Mouse (Mus musculus) mouse embryonic stem cell (cell line): ENCODE data around the gene Xpa.

Experiments
- in situ Hi-C, 2 experiments: fragments of 300-500 bp; cut with MboI; formaldehyde crosslinking; loops; 1 replicate in 1 of 2; 3 replicates in 1 of 2; pipeline ENCODE4 v1.14.3; 2019 to 2020; ENCODE audit warnings: low sequenced_read_pairs in 2 of 2, low pct_unique_long_range_greater_than_20kb in 1 of 2, mixed read lengths in 1 of 2; ENCODE audit not compliant: unreplicated experiment in 1 of 2

The Xpa gene

DNA sequence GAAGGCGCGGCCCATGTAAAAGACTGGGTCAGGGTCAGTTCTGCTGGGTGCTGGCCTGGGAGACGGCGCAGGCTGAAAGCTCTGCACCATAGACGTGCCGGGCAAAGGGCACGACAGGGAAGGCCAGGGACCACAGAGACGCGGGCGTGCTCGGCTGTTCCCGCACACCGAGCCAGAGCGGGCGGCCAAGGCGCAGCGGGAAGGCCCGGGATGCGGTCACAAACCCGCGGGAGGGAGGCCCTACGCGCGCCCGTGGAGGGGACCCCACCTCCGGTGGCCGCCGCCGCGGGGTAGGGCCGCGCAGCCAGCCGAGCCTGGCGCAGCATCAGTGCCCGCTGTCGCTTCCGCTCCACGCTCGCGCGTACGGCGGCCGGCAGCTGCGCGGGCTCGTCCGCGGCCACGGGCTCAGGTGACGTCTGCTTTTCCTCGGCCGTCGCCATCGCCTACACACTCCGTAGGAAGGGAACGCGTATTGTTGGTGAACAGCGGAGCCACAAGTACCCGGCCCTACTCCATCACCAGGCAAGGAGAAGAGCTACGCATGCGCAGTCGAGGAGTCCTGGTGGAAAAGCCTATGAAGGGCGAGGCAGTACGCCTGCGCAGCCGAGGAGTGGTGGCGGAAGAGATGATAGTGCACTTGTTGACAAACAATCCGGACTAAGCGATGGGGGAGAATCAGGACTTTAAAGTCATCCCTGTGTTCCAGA is at the start of gene Xpa:
Gene Xpa (minus strand): TSS at position 531 of the 707 bp plus-strand sequence.
- in situ Hi-C loops = loop anchor here in 1 of 2 experiments (10.0 kb wide), 1 partner anchor 169 kb away; no protein-coding TSS in a partner anchor

DNA sequence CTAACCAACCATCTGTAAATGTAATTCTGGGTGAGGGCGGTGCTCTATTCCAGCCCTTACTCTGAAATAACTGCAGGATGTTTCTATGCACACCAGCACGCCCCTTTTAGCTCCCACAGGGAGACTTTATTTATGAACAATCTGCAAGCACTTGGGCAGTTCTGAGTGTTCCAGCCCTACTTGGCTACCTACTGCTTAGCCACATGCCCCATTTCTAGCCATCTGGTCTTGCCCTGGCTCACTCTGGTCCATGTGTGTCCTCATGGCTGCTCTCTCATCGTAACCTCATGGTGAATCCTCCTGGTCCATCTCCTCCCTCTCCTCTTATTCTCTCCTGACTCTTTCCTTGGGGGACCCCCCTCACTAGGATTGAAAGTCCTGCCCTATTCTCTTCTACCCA is 39.8 kb upstream of the Xpa start:
- in situ Hi-C loops = no loop called here

DNA sequence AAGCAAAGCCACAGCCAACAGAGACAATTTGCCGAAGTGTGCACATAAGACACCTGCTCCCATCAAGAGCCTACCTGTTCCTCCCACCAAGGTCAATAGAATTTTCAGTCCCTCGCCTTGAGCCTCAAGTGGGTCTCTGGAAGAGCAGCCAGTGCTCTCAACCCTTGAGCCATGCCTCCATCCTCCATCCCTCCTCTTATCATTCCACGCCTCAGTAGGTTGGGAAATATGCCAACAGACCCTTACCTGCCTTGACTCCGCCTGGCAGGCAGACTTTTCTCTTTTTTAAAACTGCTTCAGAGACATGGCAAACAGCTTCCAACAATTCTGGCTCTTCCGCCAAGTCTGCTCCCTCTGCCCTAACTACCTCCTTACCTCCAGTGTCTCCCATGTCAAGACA is 38.6 kb upstream of the Xpa start:
- in situ Hi-C loops = no loop called here

DNA sequence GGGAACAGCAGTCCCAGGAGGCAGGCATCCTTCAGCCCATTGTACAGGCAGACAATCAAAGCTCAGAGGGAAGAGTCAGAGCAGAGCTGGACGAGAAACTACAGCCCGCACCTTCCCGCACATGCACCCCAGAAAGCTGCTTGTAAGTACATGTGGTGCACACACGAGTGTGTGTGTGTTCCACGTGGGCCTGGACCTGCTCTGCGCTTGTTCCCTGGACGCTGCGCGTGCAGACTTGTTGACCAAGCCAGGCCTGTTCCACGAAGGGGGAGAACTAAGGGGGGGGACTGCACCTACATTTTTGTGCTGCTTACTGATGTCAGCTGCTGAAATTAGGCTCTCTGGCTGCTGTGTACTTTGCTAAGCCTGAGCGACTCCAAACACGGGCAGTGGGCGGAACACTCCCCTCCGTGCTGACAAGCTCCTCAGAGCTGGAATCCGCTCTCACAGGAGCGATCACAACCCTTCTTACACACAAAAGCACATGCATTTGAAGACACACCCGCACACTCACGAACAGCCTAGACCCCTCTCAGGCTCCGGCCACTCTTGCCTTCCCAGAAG is 30.9 kb upstream of the Xpa start:
- in situ Hi-C loops = no loop called here

DNA sequence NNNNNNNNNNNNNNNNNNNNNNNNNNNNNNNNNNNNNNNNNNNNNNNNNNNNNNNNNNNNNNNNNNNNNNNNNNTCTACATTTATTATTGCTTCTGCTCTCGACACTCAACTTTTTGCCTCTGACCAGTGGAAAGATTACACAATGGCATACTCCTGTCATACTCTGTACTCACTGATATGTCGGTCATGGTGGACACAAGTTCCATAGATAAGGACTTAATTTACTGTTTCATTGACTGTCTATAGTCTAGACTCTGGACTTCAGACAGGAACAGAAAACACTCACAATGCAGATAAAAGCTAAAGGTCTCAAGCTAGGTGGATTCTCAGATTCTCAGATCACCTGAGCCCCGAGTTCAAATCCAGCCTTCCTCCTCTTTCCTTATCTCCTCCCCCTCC is 25.0 kb upstream of the Xpa start:
- in situ Hi-C loops = loop anchor here in 1 of 2 experiments (25.0 kb wide), 1 partner anchor 316 kb away; the partner anchor contains the start of gene Trim14

DNA sequence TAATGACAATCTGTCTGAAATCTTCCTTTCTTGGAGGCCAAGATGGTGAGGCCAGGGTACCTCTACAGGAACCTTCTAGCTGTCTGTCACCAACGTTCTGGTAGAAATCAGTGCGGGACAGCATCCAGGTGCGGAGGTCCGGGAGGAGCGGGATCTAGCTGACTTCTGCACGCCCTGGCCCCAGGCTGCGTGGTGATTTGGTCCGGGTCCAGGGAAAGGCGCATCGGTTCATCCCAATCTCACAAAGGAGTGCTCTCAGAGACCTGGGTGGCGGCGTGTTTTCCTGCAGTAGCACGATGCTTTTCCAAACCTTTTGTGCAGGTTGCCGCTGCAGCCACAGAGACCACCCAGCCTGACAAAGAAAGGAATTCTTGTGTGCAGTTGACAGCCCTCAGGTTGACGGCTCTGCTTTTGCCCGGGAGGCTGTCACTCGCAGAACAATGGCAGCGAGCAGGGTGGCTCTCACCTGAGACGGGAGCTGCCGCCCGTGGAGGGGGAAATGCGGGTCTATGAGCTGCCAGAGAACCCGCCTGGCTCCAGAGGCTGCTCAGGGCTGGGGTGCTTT is 6.5 kb upstream of the Xpa start:
- in situ Hi-C loops = loop anchor here in 1 of 2 experiments (25.0 kb wide), 1 partner anchor 335 kb away; the partner anchor contains the start of gene Trim14

DNA sequence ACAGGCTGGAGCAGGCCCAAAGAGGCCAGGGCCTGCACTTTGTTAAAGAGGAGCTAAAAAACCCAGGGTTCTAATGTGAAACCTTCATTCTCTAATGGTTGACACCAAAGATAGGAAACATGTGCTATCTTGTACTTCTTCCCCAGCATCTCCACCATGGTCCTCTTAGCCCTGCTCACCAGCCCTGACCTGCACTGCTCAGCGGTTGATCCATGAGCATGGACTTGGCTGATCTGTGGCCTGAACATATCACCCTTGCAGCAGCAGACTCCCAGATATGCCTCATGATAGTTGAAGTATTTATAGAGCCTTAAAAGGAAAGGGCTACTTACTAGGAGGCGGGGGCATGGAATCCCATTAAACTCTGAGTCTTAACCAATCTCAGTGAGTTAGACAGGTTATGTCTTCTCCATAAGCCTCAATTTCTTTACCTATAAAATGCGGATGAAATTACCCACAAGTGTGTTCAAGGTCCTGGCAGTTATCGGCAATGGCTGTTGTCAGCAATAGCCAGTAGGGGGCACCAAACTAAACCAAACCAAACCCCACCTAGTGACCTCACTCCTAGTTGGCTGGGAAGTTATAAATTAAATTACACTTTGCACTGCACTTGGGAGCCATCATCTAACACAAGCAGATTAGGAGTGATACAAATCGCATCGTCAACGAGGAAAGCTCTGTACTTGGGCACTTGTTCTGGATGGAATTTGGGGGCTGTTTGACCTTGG is 5.9 kb upstream of the Xpa start:
- in situ Hi-C loops = loop anchor here in 1 of 2 experiments (25.0 kb wide), 1 partner anchor 335 kb away; the partner anchor contains the start of gene Trim14

DNA sequence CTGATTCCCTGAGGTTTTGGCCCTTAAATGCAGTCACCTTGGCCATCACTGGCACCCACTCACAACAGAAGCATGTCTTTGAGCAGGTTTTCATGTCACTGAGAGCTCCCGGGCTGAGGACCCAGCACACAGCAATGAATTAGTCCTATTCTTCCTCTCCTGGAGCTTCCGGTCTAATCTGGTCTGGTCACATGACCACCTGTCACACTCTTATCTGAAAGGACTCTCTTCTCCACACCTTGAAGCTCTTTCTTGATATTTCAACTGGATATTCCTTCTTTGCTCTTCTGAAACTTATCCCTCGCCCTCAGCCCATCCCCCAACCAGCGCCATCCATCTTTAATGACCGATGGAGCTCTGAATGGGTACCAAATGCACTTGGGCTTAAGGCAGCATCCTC is 2.0 kb upstream of the Xpa start:
- in situ Hi-C loops = loop anchor here in 1 of 2 experiments (10.0 kb wide), 1 partner anchor 167 kb away; no protein-coding TSS in a partner anchor

DNA sequence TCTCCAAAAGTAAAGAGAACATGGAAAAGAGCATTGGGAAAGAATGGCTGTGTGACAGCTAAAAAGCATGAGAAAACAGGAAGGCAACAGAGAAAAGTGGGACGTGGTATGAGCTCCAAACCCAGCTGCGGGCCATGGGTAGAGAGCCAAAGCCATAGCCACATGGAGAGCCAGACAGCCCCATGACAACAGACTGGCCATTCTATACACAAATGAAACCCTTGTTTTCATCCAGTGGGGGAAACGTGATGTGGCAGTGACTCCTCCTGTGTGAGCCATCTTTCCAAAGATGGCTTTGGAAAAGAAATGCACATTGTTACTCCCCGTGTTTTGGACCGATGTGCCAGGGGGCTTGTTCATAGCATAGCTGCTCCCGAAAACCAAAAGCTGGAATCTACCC is 402 bp upstream of the Xpa start:
- in situ Hi-C loops = loop anchor here in 1 of 2 experiments (10.0 kb wide), 1 partner anchor 168 kb away; no protein-coding TSS in a partner anchor

DNA sequence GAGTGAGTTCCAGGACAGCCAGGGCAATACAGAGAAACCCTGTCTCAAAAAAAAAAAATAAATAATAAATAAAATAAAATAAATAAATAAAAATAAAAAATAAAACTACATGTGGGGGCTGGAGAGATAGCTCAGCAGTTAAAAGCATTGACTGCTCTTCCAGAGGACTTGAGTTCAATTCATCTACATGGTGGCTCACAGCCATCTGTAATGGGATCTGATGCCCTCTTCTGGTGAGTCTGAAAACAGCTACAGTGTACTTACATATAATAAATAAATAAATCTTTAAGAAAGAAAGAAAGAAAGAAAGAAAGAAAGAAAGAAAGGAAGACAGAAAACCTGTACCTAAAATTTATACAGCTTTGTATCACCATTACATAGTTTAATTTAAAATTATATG is 4.1 kb downstream of the Xpa start:
- in situ Hi-C loops = loop anchor here in 1 of 2 experiments (10.0 kb wide), 1 partner anchor 173 kb away; no protein-coding TSS in a partner anchor

DNA sequence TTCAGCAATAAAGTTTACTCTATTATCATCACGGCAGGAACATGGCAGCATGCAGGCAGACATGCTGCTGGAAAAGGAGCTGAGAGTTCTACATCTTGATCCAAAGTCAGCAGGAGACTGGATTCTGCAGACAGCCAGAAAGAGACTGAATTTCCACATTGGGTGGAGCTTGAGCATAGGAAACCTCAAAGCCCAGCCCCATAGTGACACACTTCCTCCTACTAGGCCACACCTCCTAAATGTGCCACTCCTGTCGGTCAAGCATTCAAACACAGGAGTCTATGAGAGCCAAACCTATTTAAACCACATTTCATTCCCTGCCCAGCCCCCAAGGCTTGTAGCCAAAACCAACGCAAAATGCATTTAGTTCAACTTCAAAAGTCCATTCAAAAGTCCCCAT is 9.6 kb downstream of the Xpa start:
- in situ Hi-C loops = loop anchor here in 1 of 2 experiments (10.0 kb wide), 1 partner anchor 52 kb away; the partner anchor contains the start of genes Ncbp1 and Tstd2

DNA sequence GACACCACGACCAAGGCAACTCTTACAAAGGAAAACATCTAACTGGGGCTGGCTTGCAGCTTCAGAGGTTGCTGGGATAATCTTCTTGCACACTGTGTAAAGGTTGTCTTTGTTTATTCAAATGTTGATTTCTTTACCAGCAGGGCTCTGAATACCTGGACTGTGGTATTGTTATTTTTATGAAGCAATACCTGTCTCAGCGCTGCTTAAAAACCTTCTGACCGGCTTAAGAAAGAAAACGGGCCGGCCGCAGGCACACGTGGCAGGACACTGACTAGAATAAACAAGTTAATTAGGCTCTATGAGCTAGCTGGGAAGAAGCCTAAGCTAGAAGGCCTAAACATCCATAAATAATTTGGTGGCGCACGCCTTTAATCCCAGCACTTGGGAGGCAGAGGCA is 10.2 kb downstream of the Xpa start:
- in situ Hi-C loops = loop anchor here in 1 of 2 experiments (10.0 kb wide), 1 partner anchor 51 kb away; the partner anchor contains the start of genes Ncbp1 and Tstd2

DNA sequence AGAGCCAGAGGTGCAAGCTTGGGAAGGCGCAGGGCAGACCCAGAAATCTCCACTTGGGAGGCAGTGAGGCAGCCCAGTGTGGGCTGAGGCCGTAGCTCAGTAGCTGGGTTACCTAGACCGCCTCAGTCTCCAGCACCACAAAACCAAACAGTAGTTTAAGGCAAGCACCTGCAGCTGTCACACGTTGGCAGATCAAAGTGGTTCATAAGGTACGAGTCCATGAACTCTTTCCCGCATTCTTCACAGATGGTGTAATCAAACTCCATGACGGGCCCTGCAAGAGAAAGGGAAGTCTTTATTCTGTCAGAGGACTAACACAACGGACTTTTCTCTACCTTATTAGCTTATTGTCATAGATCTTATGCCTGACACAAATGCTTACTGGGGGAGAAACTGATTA is 10.7 kb downstream of the Xpa start:
- in situ Hi-C loops = loop anchor here in 1 of 2 experiments (10.0 kb wide), 1 partner anchor 51 kb away; the partner anchor contains the start of genes Ncbp1 and Tstd2

DNA sequence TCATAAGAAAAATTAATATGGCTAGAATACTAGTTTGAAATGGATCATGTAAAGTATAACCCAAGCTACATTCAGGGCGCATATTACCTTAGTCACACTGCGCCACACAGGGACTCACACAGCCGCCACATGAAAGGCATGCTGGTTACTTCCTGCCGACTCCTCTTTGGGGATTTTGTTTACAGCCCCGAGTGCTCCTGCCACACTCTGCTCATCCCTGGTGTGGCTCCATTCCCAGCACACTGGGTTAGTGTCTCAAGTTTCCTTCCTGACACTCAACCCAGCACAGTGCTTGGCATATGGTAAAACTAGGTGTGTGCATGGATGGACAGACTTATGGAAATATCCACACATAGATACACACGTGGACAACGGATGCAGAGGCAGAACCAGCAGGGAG is 13.9 kb downstream of the Xpa start:
- in situ Hi-C loops = loop anchor here in 1 of 2 experiments (10.0 kb wide), 1 partner anchor 47 kb away; the partner anchor contains the start of genes Ncbp1 and Tstd2

DNA sequence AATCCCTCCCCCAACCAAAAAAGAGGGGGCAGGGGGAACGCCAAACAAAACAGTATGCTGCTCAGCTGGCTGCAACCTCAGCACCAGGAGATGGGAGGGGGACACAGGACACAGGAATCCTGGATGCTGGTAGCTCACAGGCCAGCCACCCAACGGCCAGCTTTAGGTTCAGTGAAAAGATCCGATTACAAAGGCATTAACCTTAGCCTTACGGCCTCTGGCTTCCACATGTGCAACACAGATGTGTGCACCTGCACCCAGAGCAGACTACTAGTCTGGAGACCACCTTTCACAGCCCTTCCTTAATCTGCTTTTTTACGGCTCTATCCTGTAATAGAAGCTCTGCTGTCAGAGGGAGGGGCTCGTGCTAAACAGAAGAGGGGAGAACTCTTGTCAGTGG is 14.9 kb downstream of the Xpa start:
- in situ Hi-C loops = loop anchor here in 1 of 2 experiments (10.0 kb wide), 1 partner anchor 46 kb away; the partner anchor contains the start of genes Ncbp1 and Tstd2

DNA sequence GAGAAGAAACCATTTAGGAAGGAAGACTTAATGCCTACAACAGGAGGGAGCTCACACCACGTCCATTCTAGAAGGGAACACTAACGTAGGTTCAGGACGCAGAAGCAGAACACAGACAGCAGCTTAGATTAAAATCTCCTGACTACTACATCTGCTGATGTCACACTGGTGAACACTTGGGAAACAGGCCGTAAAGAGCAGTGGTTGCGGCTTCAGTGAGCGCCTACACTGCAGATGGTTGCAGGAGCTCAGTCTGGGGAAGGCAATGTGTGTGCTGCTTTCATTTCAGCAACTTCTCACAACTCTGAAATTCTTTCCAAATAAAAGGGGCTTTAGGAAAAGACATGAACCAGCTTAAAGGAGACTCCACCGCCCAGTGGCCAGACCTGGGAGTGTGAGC is 18.6 kb downstream of the Xpa start:
- in situ Hi-C loops = no loop called here

DNA sequence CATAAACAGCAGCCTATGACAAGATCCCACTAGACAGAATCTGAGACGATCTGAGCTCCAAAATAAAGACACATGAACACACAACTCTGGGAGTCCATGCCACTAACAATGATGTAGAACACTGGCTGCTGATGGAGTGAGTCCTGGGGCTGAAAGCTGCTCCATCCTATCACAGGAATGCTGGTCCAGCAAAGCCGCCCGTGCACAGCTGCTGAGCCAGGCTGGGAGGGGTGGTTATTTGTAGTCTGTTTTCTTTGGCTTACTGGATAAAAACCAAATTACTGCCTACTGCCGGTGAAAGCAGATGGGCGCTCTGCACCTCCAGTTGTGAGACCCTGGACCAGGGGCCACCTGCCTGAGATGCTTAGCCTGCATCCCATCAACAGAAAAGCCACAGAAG is 19.1 kb downstream of the Xpa start:
- in situ Hi-C loops = no loop called here

DNA sequence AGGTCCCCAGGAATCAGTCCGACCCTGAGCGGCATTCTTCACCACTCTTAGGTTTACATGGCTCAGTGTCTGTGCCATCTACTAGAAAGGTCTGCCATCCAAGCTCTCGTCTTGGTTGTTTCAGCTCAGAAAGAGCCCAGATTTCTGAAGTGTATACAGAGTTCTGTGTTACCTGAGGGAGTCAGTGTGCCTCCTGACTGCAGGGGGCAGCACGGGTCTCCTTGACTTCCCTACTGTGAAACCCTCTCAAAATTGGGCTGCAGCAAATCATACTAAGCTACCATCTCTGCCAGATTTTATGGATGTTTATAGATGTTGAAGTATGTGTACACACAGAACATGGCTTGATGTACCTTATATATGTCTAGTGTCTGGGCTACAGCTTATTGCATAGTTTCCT is 19.8 kb downstream of the Xpa start:
- in situ Hi-C loops = no loop called here
